Mouse (Mus musculus): ENCODE measurements around the gene Prrc2c. TPM values are rescaled to one million over a fixed set of nuclear protein-coding genes. Genes with fewer than 3 reads are reported as not detected.

The Prrc2c gene
- polyA plus RNA-seq (2012; rRNA removed): 7.8 and 12.9 TPM in 2 replicates

DNA sequence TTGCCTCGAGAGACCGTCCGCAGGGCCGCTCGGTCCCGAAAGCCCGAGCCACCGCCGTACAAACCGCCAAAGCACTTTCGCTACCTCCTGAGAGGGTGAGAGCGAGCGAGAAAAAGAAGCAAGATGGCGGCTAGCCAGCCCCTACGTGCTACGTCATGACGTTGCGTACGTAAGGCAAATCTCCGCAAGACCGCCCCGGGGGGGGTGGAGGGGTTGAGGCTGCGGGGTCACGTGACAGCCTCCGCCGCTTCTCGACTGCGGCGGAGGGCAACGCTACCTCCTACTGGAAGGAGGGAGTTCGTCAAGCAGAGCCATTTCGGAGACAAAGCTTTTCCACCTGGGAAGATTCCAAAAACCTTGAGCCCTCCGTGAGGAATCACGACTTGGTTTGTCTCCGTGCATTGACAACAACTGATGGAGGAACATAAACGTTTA is at the start of gene Prrc2c:
Gene Prrc2c, minus strand, starts transcription at position 156 of the 435 bp plus-strand sequence.

DNA sequence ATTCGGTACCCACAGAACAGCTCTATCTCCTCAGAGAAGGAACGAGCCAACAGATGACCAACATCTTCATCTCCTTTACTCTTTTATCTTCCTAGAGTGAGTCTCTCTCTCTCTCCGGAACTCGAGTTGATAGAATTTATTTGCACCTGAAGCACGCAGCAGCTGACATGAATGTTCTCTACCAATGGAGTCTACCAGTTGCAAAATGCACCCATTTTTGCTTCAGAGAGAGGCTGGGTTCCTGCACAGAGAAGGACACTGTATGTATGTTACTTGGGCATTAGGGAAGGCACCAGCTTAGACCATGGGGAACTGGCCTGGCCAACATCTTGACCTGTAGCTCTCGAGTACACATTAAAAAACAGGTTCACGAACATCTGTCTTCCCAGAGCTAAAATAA is 82.2 kb downstream of the Prrc2c start, which contains the start of gene Myocos:
Gene Myocos, minus strand, starts transcription at position 101 of the 400 bp plus-strand sequence.

DNA sequence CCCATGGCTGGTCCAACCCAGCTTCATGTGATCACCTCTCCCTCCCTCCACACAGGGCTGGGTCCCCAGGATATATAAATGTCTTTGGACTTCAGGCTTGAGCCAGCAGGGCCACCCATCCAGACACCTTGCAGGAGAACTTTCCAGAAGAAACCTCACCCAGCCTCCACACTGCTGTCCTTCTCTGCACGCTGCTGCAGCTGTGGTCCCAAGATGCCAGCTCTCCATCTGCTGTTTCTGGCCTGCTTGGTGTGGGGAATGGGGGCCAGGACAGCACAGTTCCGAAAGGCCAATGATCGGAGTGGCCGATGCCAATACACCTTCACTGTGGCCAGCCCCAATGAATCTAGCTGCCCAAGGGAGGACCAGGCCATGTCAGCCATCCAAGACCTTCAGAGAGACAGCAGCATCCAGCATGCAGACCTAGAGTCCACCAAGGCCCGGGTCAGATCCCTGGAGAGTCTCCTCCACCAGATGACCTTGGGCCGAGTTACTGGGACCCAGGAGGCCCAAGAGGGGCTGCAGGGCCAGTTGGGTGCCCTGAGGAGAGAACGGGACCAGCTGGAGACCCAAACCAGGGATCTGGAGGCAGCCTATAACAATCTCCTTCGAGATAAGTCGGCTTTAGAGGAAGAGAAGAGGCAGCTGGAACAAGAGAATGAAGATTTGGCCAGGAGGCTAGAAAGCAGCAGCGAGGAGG is 101.2 kb downstream of the Prrc2c start, which contains the start of gene Myoc:
Gene Myoc, plus strand, starts transcription at position 105 of the 700 bp plus-strand sequence.

Other genes with a start within 250 kb of the Prrc2c start
- gene Mettl13, start 192.0 kb downstream of the Prrc2c start, polyA plus RNA-seq (2012; rRNA removed): 0.97 and 1.5 TPM in 2 replicates
- 3.4 and 3.7 TPM in 2 replicates for gene Vamp4, start 170.0 kb downstream of the Prrc2c start, polyA plus RNA-seq (2012; rRNA removed)
- 0.12 and 0.15 TPM in 2 replicates for gene Myoc, start 101.4 kb downstream of the Prrc2c start, polyA plus RNA-seq (2012; rRNA removed)
- gene Myocos, start 82.3 kb downstream of the Prrc2c start, polyA plus RNA-seq (2012; rRNA removed): not detected in 2 replicates
- 0.13 TPM in 1 of 2 replicates, not detected in the other for gene Fmo4, start 73.4 kb upstream of the Prrc2c start, polyA plus RNA-seq (2012; rRNA removed)
- gene Fmo1, start 126.1 kb upstream of the Prrc2c start, polyA plus RNA-seq (2012; rRNA removed): 0.33 and 2.3 TPM in 2 replicates
- 0.78 and 1.9 TPM in 2 replicates for gene Fmo2, start 158.2 kb upstream of the Prrc2c start, polyA plus RNA-seq (2012; rRNA removed)
- not detected in 2 replicates for gene Fmo6, start 197.0 kb upstream of the Prrc2c start, polyA plus RNA-seq (2012; rRNA removed)
- gene Fmo3, start 244.0 kb upstream of the Prrc2c start, polyA plus RNA-seq (2012; rRNA removed): not detected in 2 replicates

Data from stomach, adult 2 months (tissue).